Mouse (Mus musculus): ENCODE results near the gene Rhbg.

Gene Rhbg

GRCm38 (mm10) chr3:88209306-88209705, 45.2 kb downstream of the Rhbg start:
- no peak for DNase-seq (ENCODE audit: low read depth in 1 of 2, low spot score in 2 of 2)

- no peak for DNase-seq (ENCODE audit: low read depth in 1 of 2, low spot score in 2 of 2)
These were observed 46.2 kb downstream of the Rhbg start for GRCm38 (mm10) chr3:88208226-88208720.

GRCm38 (mm10) chr3:88207451-88208100, 46.9 kb downstream of the Rhbg start:
- DNase-seq (ENCODE audit: low read depth in 1 of 2, low spot score in 2 of 2): no peak

- DNase-seq (ENCODE audit: low read depth in 1 of 2, low spot score in 2 of 2): no peak
These were observed 47.6 kb downstream of the Rhbg start for GRCm38 (mm10) chr3:88206901-88207371.

- DNase-seq (ENCODE audit: low read depth in 1 of 2, low spot score in 2 of 2): no peak
These were observed 48.0 kb downstream of the Rhbg start for GRCm38 (mm10) chr3:88206500-88206899.

GRCm38 (mm10) chr3:88205563-88206491, 48.7 kb downstream of the Rhbg start:
- DNase-seq (ENCODE audit: low read depth in 1 of 2, low spot score in 2 of 2): no peak

GRCm38 (mm10) chr3:88205176-88205562, 49.3 kb downstream of the Rhbg start:
- DNase-seq (ENCODE audit: low read depth in 1 of 2, low spot score in 2 of 2): no peak

- no peak for DNase-seq (ENCODE audit: low read depth in 1 of 2, low spot score in 2 of 2)
These were observed 49.8 kb downstream of the Rhbg start for GRCm38 (mm10) chr3:88204751-88205150.

- no peak for DNase-seq (ENCODE audit: low read depth in 1 of 2, low spot score in 2 of 2)
These were observed 50.4 kb downstream of the Rhbg start for GRCm38 (mm10) chr3:88203999-88204700.

- DNase-seq (ENCODE audit: low read depth in 1 of 2, low spot score in 2 of 2): no peak
These were observed 51.1 kb downstream of the Rhbg start for GRCm38 (mm10) chr3:88203456-88203855.

GRCm38 (mm10) chr3:88202986-88203385, 51.5 kb downstream of the Rhbg start:
- DNase-seq (ENCODE audit: low read depth in 1 of 2, low spot score in 2 of 2): no peak

GRCm38 (mm10) chr3:88201640-88202039, 52.9 kb downstream of the Rhbg start:
- no peak for DNase-seq (ENCODE audit: low read depth in 1 of 2, low spot score in 2 of 2)

- no peak for DNase-seq (ENCODE audit: low read depth in 1 of 2, low spot score in 2 of 2)
These were observed 53.6 kb downstream of the Rhbg start for GRCm38 (mm10) chr3:88200972-88201330.

GRCm38 (mm10) chr3:88200161-88200971, 54.1 kb downstream of the Rhbg start:
- DNase-seq (ENCODE audit: low read depth in 1 of 2, low spot score in 2 of 2): no peak

- no peak for DNase-seq (ENCODE audit: low read depth in 1 of 2, low spot score in 2 of 2)
These were observed 54.9 kb downstream of the Rhbg start for GRCm38 (mm10) chr3:88199541-88200110.

GRCm38 (mm10) chr3:88198505-88199020, 55.9 kb downstream of the Rhbg start:
- DNase-seq (ENCODE audit: low read depth in 1 of 2, low spot score in 2 of 2): no peak

- DNase-seq (ENCODE audit: low read depth in 1 of 2, low spot score in 2 of 2): no peak
These were observed 56.6 kb downstream of the Rhbg start for GRCm38 (mm10) chr3:88197741-88198504.

Data from monocyte, adult 2 months (primary cell).